Mouse (Mus musculus) C2C12 (cell line): ENCODE results near the gene Car11.

Source experiments
- MAX ChIP-seq: IDR thresholded peaks from one replicate; pipeline ENCODE4 v1.6.1; 2011; ENCODE audit warnings: mild to moderate bottlenecking, control low read depth
- MYOG ChIP-seq: IDR thresholded peaks from one replicate; pipeline ENCODE4 v1.6.1; 2011; ENCODE audit not compliant: control insufficient read depth, insufficient read length; ENCODE audit errors: extremely low read depth

- TF ChIP-seq MAX = no peak
- no peak for TF ChIP-seq MYOG
Observed at GRCm38 (mm10) chr7:45746518-45746917, 46.9 kb downstream of the Car11 start.
